Mouse (Mus musculus) limb, embryonic 15.5 days (tissue): Measurements from ENCODE around the gene P4hb. TPM values are rescaled to one million over a fixed set of nuclear protein-coding genes. Genes with fewer than 3 reads are reported as not detected.
A peak's percentile ranks its signal among the peaks of the same experiment; 100 is the strongest.

Source experiments
- ATAC-seq: fragments of 200-750 bp; cut with Nextera tagmentation; 2 replicates; pipeline ENCODE4 v1.8.0; 2017; ENCODE audit warnings: low read depth, moderate TSS enrichment; ENCODE audit not compliant: insufficient number of reproducible peaks, low FRiP score, low TSS enrichment
- H3K27ac ChIP-seq: fragments of 300-500 bp; sonication (generic); 2 replicates; pipeline ENCODE4 v1.5.1; 2015; ENCODE audit warnings: moderate library complexity, mild to moderate bottlenecking, inconsistent platforms
- H3K27me3 ChIP-seq: fragments of 300-500 bp; sonication (generic); 2 replicates; pipeline ENCODE4 v1.6.1; 2015; ENCODE audit warnings: inconsistent platforms
- H3K36me3 ChIP-seq: fragments of 300-500 bp; sonication (generic); 2 replicates; pipeline ENCODE4 v1.6.1; 2015; ENCODE audit warnings: inconsistent platforms
- H3K4me1 ChIP-seq: fragments of 300-500 bp; sonication (generic); 2 replicates; pipeline ENCODE4 v1.6.1; 2015; ENCODE audit warnings: inconsistent platforms
- H3K4me2 ChIP-seq: fragments of 300-500 bp; sonication (generic); 2 replicates; pipeline ENCODE4 v1.6.1; 2015; ENCODE audit warnings: mild to moderate bottlenecking, inconsistent platforms
- H3K4me3 ChIP-seq: fragments of 300-500 bp; sonication (generic); 2 replicates; pipeline ENCODE4 v1.5.1; 2015; ENCODE audit warnings: mild to moderate bottlenecking, inconsistent platforms
- H3K9ac ChIP-seq: fragments of 300-500 bp; sonication (generic); 2 replicates; pipeline ENCODE4 v1.6.1; 2015; ENCODE audit warnings: inconsistent platforms
- H3K9me3 ChIP-seq: fragments of 300-500 bp; sonication (generic); 2 replicates; pipeline ENCODE4 v1.6.1; 2016; ENCODE audit warnings: inconsistent platforms
- WGBS: fragments of 180-500 bp; shearing (Covaris S2); methylation state at CpG from one replicate; pipeline ENCODE4 v1.1.7; 2015; 5-methylcytosine and 5-hydroxymethylcytosine counted together
- polyA plus RNA-seq: library from polyadenylated mRNA; unstranded; fragments of >200 nt; fragmentation: Nextera tagmentation; extraction: Ambion mirVana; gene quantifications from 2 replicates; pipeline ENCODE4 v1.2.1, GENCODE M21; 2015

Gene P4hb
- polyA plus RNA-seq, 1 experiment from 2014 or later, result 1,021 TPM

DNA sequence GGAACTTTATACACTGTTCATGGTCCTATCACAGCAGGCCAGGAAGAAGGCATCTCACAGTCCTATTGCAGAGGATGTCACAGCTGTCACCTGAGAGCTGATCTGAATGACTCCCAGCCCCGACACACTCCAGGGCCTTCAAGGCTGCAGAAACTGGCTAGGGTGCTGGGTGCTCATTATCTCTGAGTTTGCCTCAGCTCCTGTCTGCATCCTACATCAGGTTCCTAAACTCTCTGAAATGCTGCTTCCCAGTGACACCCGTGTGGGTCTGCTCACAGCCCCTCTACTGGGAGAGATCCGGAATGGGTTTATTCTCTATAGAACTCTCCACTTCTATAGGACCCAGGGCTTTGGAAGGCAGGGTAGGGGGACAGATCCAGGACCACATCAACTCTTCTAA is 24.8 kb downstream of the P4hb start:
- Histone ChIP-seq H3K9me3 (no peaks in the 10 kb centered on the region), H3K4me3 (peak overlapping the region; percentile 89), H3K27me3 (no peaks in the 10 kb centered on the region), H3K36me3 (peaks cover 31% of the 10 kb centered on the region), H3K4me2 (peak overlapping the region; percentile 81), H3K9ac (peak overlapping the region; percentile 92; the same call in 1 of the 2 replicates), H3K27ac (peak overlapping the region; percentile 94), H3K4me1 (peaks cover 25% of the 10 kb centered on the region)
- ATAC-seq, result no peak
- 78% methylated on average over 3 of the region's 3 CpGs for WGBS

DNA sequence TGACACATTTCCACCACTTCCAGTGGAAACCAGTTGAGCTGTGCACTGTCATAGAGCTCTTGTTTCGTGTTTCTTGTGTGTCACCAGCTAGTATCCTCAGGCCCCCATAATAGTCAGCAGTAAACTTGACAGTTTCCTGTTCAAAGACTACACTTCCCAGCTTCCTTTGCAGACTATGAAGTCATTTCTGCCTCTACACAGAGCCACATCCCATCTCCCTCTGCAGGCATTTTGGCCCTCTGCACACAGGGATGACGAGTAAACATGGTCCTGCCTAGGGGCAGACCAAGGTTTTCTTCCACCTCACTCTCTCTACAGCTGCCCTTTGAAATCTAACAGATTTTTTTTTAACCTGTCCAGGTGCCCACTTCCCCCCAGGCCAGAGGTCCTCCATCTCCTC is 25.6 kb downstream of the P4hb start:
- Histone ChIP-seq H3K4me3 (no peak overlapping the region), H3K27me3 (no peaks in the 10 kb centered on the region), H3K36me3 (peaks cover 38% of the 10 kb centered on the region), H3K9ac (no peak overlapping the region), H3K27ac (peak overlapping the region; percentile 94; the same call in 1 of the 2 replicates), H3K9me3 (no peaks in the 10 kb centered on the region), H3K4me1 (peaks cover 25% of the 10 kb centered on the region), H3K4me2 (no peak overlapping the region)
- 57% methylated on average over 2 of the region's 2 CpGs for WGBS
- ATAC-seq, result no peak

DNA sequence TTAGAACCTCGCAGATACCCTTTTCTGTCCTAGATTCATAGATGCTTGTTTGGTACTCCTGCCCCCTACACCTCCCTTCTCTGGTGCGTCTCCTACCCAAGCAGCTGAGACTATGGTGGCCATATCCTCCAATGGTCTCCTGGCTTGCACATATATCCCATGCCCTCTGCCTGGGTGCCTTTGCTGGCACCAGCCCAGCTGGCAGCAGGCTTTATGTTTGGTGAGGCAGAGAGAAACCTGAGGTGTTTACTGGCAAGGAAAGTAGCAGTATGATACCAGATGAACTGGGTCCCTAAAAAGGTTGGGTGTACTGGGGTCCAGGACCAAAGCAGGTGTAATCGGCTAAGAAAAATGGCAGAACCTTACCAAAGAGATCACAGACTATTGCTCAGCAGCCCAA is 27.1 kb downstream of the P4hb start:
- H3K27me3 ChIP-seq, result no peaks in the 10 kb centered on the region

DNA sequence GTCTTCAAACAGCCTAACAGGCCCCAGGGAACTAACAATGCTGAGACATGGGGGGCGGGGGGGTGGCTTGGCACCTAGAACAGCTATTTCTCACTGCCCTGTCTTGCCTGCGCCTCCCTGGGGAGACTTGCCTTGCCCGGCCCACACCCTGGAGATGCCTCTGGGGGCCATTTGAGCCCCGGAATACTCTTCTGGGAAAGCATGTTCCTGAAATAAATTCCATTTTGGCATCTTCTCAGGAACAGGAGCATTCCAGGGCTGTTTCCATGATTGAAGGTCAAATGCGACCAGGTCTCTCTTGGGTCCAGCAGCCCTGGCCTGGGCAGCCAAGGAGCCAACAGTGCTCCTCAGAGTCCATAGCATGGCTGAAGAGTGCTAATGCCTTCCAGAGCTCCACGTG is 30.7 kb downstream of the P4hb start:
- Histone ChIP-seq H3K9ac (no peak overlapping the region), H3K9me3 (no peaks in the 10 kb centered on the region), H3K4me3 (no peak overlapping the region), H3K4me1 (peaks cover 21% of the 10 kb centered on the region), H3K27me3 (no peaks in the 10 kb centered on the region), H3K36me3 (peaks cover 45% of the 10 kb centered on the region), H3K27ac (no peak overlapping the region), H3K4me2 (no peak overlapping the region)
- 79% methylated on average over 6 of the region's 6 CpGs for WGBS
- no peak for ATAC-seq

More for the DNA sequence above, 27.1 kb downstream of the P4hb start:
- Histone ChIP-seq H3K9me3 (no peaks in the 10 kb centered on the region), H3K4me3 (no peak overlapping the region), H3K4me1 (peaks cover 25% of the 10 kb centered on the region), H3K27ac (no peak overlapping the region), H3K4me2 (no peak overlapping the region), H3K36me3 (peaks cover 45% of the 10 kb centered on the region), H3K9ac (no peak overlapping the region)
- 90% methylated on average over 3 of the region's 3 CpGs for WGBS
- no peak for ATAC-seq

DNA sequence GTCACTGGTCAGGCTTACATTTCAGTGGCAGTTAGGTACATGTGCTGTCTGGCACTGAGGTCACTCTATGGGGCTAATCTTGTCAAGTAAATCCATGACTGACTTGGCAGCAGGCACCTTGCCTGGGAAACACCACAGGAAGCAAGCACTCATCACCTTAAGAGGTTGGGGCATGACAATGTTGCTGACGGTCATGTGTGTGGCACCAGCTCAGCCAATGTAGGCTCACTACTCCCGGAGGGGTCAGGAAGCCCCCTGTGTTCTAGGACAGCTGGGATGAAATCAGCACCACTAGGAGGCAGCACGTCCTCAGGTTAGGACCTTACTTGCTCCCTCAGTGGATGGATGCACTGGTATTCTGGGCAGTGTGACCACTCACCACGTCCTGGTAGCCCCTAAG is 31.1 kb downstream of the P4hb start:
- H3K4me3 ChIP-seq, result no peak overlapping the region
- peaks cover 45% of the 10 kb centered on the region for H3K36me3 ChIP-seq
- no peaks in the 10 kb centered on the region for H3K9me3 ChIP-seq
- no peak overlapping the region for H3K9ac ChIP-seq
- H3K27me3 ChIP-seq, result no peaks in the 10 kb centered on the region
- no peak for ATAC-seq
- WGBS, result 47% methylated on average over 4 of the region's 4 CpGs
- peaks cover 21% of the 10 kb centered on the region for H3K4me1 ChIP-seq
- no peak overlapping the region for H3K27ac ChIP-seq
- no peak overlapping the region for H3K4me2 ChIP-seq

DNA sequence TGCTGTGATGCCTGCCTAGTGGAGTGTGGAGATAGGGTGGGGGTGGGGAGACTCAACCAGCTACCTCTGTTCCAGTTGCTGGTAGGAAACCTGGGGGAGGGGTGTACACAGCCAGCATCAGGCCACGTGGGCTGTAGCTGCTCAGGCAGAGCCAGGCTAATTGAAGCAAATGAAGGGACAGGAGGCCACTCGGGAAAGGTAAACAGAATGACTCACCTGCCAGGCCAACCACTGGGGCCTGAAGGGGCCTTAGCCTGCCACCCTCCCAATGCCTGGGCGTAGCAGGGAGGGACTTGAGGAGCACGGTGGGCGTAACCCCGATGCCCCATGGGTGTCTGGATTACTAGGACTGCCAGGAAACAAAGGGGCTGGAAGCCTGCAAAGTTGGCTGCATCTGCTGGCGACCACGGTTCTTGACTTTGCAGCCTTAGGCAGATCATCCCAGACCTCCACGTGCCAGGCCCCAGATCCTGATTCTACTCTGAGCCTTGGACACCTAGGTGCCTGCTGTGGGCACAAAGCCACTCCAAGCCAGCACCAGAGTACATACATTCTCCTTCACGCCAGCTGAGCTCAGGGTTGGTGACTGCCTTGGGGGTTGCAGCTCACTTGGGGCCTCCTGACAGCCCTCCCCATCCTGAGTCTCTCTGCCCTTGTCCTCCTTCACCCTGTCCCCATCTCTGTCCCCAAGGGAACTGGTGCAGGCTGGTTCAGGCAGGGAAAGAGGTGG is 33.6 kb downstream of the P4hb start:
- peaks cover 27% of the 10 kb centered on the region for H3K36me3 ChIP-seq
- H3K4me1 ChIP-seq, result peaks cover 23% of the 10 kb centered on the region
- H3K9ac ChIP-seq, result no peak overlapping the region
- H3K9me3 ChIP-seq, result no peaks in the 10 kb centered on the region
- H3K27me3 ChIP-seq, result peaks cover 2% of the 10 kb centered on the region
- H3K27ac ChIP-seq, result peak overlapping the region; percentile 60
- ATAC-seq, result no peak
- no peak overlapping the region for H3K4me2 ChIP-seq
- 22% methylated on average over 10 of the region's 10 CpGs for WGBS
- H3K4me3 ChIP-seq, result no peak overlapping the region

DNA sequence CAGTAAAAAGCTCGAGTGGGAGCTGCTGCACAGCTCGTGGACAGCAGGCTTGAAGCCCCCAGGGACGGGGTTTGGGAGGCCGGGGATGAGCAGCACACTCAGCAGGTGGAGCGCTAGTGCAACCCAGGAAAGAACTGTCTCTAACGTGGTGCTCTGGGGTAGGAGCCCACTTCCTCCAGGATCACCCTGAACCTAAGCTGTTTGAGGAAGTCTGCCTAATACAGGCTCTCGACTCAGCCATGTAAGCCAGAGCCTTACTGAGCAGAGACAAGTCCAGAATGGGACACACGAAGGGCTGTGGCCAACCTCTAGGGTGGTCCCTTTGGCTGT is 34.1 kb downstream of the P4hb start:
- WGBS, result 55% methylated on average over 8 of the region's 8 CpGs
- no peak for ATAC-seq
- Histone ChIP-seq H3K9ac (no peak overlapping the region), H3K27ac (peak overlapping the region; percentile 60; the same call in 1 of the 2 replicates), H3K27me3 (peaks cover 7% of the 10 kb centered on the region), H3K4me1 (peaks cover 23% of the 10 kb centered on the region), H3K4me3 (no peak overlapping the region), H3K9me3 (no peaks in the 10 kb centered on the region), H3K4me2 (no peak overlapping the region), H3K36me3 (peaks cover 21% of the 10 kb centered on the region)

DNA sequence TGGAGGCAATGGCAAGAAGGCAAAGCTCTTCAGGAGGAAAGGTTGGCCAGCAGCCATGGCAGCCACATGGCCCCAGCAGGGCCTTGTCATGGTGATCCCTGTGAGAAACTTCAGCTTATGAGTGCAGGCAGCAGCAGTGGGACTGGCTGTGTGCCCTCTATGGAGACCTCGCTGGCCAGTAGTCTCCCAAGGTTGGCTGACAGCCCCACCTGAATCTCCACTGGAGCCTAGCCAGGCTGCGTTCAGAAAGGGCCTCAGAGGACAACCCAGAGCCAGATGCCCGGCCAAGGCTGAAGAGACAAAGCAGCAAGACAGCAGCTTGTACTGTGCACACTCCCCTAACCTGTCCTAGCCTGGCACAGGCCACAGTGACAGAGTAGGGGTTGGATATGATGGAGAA is 34.6 kb downstream of the P4hb start:
- H3K9ac ChIP-seq, result no peak overlapping the region
- no peak overlapping the region for H3K4me2 ChIP-seq
- H3K27me3 ChIP-seq, result peaks cover 11% of the 10 kb centered on the region
- peak overlapping the region; percentile 60 for H3K27ac ChIP-seq
- H3K9me3 ChIP-seq, result no peaks in the 10 kb centered on the region
- H3K4me3 ChIP-seq, result no peak overlapping the region
- peaks cover 17% of the 10 kb centered on the region for H3K36me3 ChIP-seq
- H3K4me1 ChIP-seq, result peaks cover 23% of the 10 kb centered on the region
- ATAC-seq, result no peak
- 55% methylated on average over 3 of the region's 3 CpGs for WGBS

DNA sequence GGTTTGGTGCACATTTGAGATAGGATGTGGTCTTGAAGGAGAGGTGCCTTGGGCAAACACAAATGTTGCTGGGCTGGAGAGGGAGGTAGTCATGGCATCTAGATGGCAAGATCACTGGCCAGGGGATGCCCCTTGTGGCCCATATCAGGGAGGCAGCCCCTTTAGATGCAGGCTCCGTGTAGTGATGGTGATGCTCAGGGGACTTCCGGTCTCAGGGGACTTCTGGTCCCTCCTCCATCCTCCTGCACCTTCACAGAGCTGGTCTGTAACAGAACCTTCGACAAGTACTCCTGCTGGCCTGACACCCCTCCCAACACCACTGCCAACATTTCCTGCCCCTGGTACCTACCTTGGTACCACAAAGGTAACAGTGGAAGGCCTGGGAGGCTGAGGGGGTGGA is 37.2 kb downstream of the P4hb start:
- H3K4me1 ChIP-seq, result peaks cover 30% of the 10 kb centered on the region
- no peak overlapping the region for H3K9ac ChIP-seq
- no peak overlapping the region for H3K27ac ChIP-seq
- H3K4me2 ChIP-seq, result no peak overlapping the region
- H3K9me3 ChIP-seq, result no peaks in the 10 kb centered on the region
- peaks cover 36% of the 10 kb centered on the region for H3K27me3 ChIP-seq
- H3K36me3 ChIP-seq, result no peaks in the 10 kb centered on the region
- no peak for ATAC-seq
- WGBS, result 79% methylated on average over 3 of the region's 3 CpGs
- H3K4me3 ChIP-seq, result no peak overlapping the region

DNA sequence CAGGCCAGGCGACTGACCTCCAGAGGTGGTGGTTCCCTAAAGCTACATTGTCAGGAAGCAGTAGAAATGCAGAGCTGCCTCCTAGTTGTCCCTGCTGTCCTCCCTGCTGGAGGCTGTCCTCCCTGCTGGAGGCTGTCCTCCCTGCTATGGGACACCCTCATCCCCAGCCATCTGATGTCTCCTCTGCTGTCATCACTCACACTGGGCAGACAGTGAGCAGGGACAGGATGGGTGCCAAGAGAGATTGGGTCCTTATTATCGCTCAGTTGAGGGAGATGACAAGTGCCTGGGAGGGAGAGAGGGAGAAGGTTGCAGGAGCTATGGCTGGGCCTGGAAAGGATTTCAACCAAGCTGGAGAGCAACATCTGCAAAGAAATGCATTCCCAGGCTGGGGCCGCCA is 37.9 kb downstream of the P4hb start:
- Histone ChIP-seq H3K27ac (peak overlapping the region; percentile 22; the same call in 1 of the 2 replicates), H3K4me3 (no peak overlapping the region), H3K36me3 (no peaks in the 10 kb centered on the region), H3K9ac (no peak overlapping the region), H3K4me2 (no peak overlapping the region), H3K4me1 (peaks cover 35% of the 10 kb centered on the region), H3K27me3 (peaks cover 43% of the 10 kb centered on the region), H3K9me3 (no peaks in the 10 kb centered on the region)
- no peak for ATAC-seq
- WGBS, result 68% methylated on average over 3 of the region's 3 CpGs

DNA sequence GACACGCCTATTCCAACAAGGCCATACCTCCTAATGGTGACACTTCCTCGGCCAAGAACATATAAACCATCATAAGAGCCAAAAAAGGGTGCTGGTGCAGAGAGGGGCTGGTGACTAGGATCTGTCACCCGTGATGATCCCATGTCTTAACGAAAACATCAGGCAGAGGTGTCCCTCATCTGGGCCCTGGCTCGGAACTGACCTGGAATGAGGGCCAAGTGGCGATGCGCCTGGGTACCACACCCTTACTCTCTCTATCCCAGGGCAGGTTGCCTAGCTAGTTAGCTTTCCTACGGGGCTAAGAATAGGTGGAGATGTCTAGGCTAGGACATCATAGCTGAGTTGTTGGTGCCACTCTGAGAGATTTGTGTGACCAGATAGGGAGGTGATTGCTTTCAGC is 39.0 kb downstream of the P4hb start:
- WGBS, result 79% methylated on average over 8 of the region's 8 CpGs
- no peak overlapping the region for H3K9ac ChIP-seq
- H3K4me3 ChIP-seq, result no peak overlapping the region
- no peaks in the 10 kb centered on the region for H3K36me3 ChIP-seq
- peaks cover 25% of the 10 kb centered on the region for H3K4me1 ChIP-seq
- H3K27ac ChIP-seq, result no peak overlapping the region
- H3K4me2 ChIP-seq, result no peak overlapping the region
- no peaks in the 10 kb centered on the region for H3K9me3 ChIP-seq
- no peak for ATAC-seq
- H3K27me3 ChIP-seq, result peaks cover 53% of the 10 kb centered on the region

DNA sequence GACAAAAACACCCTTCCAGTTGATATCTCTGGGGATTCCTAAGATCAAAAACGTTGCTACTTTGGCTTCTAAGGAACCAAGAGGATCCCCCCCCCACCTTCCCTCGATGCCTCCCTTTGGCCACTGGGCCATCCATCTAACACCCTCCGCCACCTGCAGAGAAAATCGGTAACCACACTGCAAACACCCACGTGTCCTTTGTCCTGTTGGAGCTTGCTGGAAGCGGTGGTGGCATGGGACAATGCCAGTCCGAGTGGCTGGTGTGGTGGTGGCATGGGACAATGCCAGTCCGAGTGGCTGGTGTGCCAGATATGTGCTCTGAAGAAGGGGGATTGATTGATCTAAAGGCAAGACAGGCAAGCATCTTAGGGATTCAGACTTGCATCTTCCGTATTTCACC is 41.4 kb downstream of the P4hb start:
- Histone ChIP-seq H3K9me3 (no peaks in the 10 kb centered on the region), H3K4me2 (no peak overlapping the region), H3K4me1 (peaks cover 15% of the 10 kb centered on the region), H3K27ac (no peak overlapping the region), H3K36me3 (no peaks in the 10 kb centered on the region), H3K4me3 (no peak overlapping the region), H3K9ac (no peak overlapping the region), H3K27me3 (peaks cover 71% of the 10 kb centered on the region)
- ATAC-seq, result no peak
- WGBS, result 28% methylated on average over 9 of the region's 9 CpGs
